Comparison of ENCODE assay signal across 19 mouse cellular contexts in genomic region chr15:29026219-29026618, GRCm38 (mm10).
"Had no signal": no experiment of that assay in that cellular context is flagged by ENCODE, and none has a peak within 500 bp of the region (broad histone marks: within the 10 kb centered on the region; RNA-seq: fewer than 3 reads in every experiment).

No protein-coding gene starts in this region.

- H3K36me3 ChIP-seq: limb, embryonic 10.5 days; liver, embryonic 13.5 days; lung, embryonic 15.5 days; midbrain, embryonic 13.5 days; neural tube, embryonic 12.5 days had no signal

- H3K27ac ChIP-seq: kidney, postnatal 0 days; layer of hippocampus, adult 2 months; left cerebral cortex, adult 2 months; limb, embryonic 10.5 days; liver, embryonic 13.5 days; lung, embryonic 15.5 days; macrophage; midbrain, embryonic 13.5 days; neural tube, embryonic 12.5 days had no signal

- ATAC-seq: intestine, postnatal 0 days; liver, postnatal 0 days; midbrain, embryonic 13.5 days had no signal

- H3K4me1 ChIP-seq: limb, embryonic 10.5 days; liver, embryonic 13.5 days; lung, embryonic 15.5 days; midbrain, embryonic 13.5 days; neural tube, embryonic 12.5 days had no signal

- H3K4me3 ChIP-seq: layer of hippocampus, adult 2 months; left cerebral cortex, adult 2 months; limb, embryonic 10.5 days; liver, embryonic 13.5 days; lung, embryonic 15.5 days; midbrain, embryonic 13.5 days; myocyte; neural tube, embryonic 12.5 days had no signal

- H3K27me3 ChIP-seq: liver, embryonic 13.5 days; lung, embryonic 15.5 days; midbrain, embryonic 13.5 days; neural tube, embryonic 12.5 days had no signal

- DNase-seq: kidney, adult 8-10 months; kidney, postnatal 4 days; liver, embryonic 13.5 days; liver, postnatal 0 days; lung, postnatal 14 days; retina, postnatal 1 day; right cerebral cortex, postnatal 4 days; spleen, adult 18-20 months; thymus, postnatal 4 days had no signal

- H3K9me3 ChIP-seq: limb, embryonic 10.5 days; liver, embryonic 13.5 days; lung, embryonic 15.5 days; midbrain, embryonic 13.5 days; neural tube, embryonic 12.5 days had no signal
